Mouse (Mus musculus) activated CD4-positive, CD25-positive, alpha-beta regulatory T cell, adult 4 months (primary cell): ENCODE measurements around the gene Dnal1. TPM values are rescaled to one million over a fixed set of nuclear protein-coding genes. Genes with fewer than 3 reads are reported as not detected.
"Not testable (repeated sequence)": the region's sequence is repeated elsewhere in the genome, so short reads cannot be mapped to it uniquely, and the experiment has no call there.

Experiments
- ATAC-seq: one replicate; pipeline ENCODE4 v1.8.0; 2017
- polyA plus RNA-seq, 2 experiments: library from polyadenylated mRNA; unstranded; fragments of 100-300 nt; shearing (Covaris generic); gene quantifications; one replicate each; pipeline ENCODE4 v1.2.1; 2017

Gene Dnal1
- under 1 TPM in 1 of 2 experiments, not detected in 1; 0.81 TPM for polyA plus RNA-seq

DNA sequence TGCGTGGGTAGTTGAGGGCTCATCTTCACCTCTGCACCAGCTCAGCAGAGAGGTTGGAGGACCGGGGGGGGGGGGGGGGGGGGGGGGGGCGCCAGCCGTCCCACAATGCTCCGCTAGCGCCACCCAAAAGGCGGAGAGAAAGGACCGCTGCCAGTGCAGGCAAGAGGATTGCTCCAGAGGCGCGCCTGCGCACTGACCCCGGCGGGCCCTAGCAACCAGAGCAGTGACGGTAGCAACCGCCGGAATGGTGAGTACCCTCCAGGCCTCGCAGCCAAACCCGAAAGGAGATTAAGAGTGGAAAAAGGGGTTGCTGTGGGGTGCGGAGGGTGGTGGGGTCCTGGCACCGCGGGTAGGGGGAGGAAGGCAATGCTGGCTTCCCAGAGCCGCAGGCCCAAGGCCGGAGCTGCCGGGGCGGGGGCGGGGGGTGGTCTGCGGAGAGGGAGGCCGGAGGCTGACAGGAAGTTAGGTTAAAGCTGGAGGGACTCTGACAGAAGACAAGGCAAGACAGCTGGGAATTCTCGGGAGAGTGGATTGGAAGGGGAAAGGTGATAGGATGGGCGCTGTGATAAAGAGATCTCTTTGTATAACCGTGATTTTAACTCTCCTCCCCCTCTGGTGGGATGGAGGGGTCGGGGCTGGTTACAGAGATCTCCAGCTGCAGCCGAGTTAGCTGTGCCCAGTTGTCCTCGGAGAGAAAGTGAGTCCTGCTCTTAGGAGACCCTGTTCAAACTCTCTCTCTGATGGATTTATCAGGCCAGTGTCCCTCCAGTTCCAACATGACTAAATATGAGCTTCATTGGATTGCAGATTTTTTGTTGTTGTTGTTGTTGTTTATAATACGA, at the start of gene Dnal1:
TSS of gene Dnal1 (plus strand) at position 214 of the 842 bp plus-strand sequence.
- ATAC-seq = peak; percentile 89

GRCm38 (mm10) chr12:84064621-84065020, 49.5 kb upstream of the Dnal1 start:
- no peak for ATAC-seq

DNA sequence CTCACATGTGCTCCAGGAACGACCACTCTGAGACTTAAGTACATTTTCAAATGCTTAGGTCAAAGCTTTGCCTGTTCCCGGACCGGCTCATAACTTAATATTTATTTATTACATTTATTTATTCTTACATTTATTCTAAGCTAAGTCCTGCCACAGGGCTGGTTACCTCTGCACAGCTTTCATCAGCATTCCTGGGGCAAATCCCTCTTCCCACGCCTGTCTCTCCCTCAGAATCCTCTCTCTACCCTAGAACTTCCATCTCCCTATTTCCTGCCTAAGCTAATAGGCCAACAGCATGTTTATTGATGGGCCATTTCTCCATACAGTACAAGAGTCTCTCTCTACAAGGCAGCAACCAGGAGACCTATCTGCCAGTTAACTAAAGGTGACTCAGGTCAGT, 46.4 kb upstream of the Dnal1 start:
- no peak for ATAC-seq

- ATAC-seq = no peak
These were observed 45.9 kb upstream of the Dnal1 start for GRCm38 (mm10) chr12:84068296-84068695.

- no peak for ATAC-seq
These were observed 45.2 kb upstream of the Dnal1 start, which contains the start of gene Acot5 for GRCm38 (mm10) chr12:84068986-84069385. TSS of gene Acot5 (plus strand) at chr12:84069325.

DNA sequence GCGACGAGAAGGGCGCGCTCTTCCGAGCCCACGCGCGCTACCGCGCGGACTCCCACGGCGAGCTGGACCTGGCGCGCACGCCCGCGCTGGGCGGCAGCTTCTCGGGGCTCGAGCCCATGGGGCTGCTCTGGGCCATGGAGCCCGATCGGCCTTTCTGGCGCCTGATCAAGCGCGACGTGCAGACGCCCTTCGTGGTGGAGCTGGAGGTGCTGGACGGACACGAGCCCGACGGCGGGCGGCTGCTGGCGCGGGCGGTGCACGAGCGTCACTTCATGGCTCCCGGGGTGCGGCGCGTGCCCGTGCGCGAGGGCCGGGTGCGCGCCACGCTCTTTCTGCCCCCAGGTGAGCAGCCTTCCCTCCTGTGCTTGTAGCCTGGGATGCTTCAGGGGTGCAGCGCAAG, 44.6 kb upstream of the Dnal1 start:
- not testable (repeated sequence) for ATAC-seq

GRCm38 (mm10) chr12:84071696-84072095, 42.5 kb upstream of the Dnal1 start:
- no peak for ATAC-seq

- ATAC-seq = no peak
These were observed 36.7 kb upstream of the Dnal1 start for GRCm38 (mm10) chr12:84077371-84077990.

DNA sequence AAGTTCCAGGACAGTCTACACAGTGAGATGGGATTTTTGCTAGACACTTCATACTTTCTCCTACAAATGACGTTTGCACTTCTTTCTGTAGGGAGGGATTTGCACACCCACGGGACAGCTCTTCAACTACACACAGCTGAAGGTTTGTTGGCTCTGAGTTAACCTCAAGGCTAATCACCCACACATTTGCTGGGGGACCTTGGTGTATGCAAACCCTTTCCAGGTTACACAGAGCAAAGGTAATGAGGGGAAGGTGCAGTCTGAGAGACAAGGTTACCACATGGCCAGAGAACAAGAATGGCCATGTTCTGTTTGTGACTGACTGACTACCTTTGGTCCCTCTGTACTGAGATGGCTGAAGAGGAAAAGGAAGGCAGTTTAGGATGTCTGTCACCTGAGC, 30.3 kb upstream of the Dnal1 start:
- ATAC-seq = no peak

DNA sequence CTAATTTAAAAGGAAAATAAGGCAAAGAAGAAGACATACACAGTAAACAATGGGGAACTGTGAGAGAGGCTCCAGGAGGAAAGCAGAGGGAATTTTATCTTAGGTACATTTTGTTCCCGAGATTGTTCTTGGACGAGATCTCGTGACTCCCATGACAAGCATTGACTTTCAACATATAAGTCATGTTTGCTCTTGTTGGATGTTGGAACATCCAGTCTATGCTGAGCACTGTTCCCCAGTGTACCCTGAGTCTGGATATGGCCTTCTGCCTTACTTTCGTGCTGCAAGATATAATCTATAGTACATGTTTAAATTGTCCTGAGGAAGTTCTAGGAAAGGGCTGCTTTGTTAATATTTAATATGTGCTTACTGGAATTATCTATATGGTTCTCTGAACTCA, 29.6 kb upstream of the Dnal1 start:
- ATAC-seq = no peak

DNA sequence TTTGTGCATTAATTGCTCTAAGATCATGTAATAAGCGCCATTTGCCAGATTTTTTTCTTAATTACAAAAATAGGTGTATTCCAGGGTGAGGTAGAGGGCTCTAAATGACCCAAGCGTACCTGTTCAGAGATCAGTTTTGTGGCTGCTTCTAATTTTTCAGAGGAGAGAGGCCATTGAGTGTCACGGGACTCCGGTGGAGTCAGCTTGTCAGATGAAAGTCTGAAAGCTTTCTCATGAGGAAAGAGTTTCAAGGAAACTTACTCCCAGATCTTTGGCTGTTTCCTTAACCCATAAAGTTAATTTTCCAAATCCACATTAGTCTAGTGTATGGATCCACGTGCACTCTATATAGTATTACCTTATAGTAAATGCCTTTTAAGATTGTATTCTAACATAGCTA, 19.5 kb upstream of the Dnal1 start:
- ATAC-seq = not testable (repeated sequence)

GRCm38 (mm10) chr12:84099605-84100004, 14.6 kb upstream of the Dnal1 start:
- no peak for ATAC-seq

DNA sequence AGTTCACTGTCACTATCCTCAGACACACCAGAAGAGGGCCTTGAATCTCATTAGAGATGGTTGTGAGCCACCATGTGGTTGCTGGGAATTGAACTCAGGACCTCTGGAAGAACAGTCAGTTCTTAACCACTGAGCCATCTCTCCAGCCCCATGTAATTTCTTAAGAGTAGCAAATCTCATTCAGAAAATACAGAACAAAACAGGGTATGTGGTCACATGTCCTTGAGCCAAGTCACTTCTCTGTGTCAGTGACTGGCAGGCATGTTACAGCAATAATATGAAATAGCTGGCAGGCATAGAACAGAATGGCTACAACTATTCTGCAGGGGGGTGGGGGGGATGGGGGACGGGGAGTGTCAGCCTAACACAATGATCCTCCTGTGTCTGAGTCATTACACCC, 14.1 kb upstream of the Dnal1 start:
- ATAC-seq = no peak

- ATAC-seq = peak; percentile 66
These were observed 13.3 kb upstream of the Dnal1 start, which contains the start of gene Acot6 for GRCm38 (mm10) chr12:84100604-84101492. TSS of gene Acot6 (plus strand) at chr12:84100654.

DNA sequence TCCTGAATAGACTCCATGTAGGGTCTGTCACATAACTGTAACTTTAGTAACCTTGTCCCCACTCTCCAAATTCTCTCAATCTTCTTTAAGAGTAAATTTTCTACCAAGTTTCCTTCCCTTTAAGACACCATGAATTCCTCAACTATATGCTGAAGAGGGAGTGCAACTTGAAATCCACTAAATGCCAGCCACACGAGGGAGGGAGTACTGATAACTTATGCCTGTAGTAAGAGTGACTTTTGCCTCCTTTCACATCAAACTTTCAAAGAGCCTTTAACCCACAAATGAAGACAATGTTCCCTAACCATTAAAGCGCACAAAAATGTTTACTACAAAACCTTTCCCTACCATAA, 12.7 kb upstream of the Dnal1 start:
- no peak for ATAC-seq

- no peak for ATAC-seq
These were observed 7.2 kb upstream of the Dnal1 start for GRCm38 (mm10) chr12:84107012-84107411.

DNA sequence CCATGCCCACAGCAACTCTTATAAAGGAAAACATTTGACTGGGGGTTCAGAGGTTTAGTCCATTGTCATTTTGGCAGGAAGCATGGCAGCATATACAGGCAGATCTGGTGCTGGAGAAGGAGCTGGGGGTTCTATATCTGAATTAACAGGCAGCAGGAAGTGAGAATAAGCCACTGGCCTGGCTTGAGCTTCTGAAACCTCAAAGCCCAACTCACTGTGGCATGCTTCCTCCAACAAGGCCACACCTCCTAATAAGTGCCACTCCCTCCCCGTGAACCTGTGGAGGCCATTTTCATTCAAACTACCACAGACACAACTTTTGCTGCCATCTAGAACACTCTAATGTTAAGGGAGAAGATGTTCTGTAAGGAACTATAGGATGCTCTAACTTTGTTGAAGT, 6.5 kb upstream of the Dnal1 start:
- ATAC-seq = no peak

DNA sequence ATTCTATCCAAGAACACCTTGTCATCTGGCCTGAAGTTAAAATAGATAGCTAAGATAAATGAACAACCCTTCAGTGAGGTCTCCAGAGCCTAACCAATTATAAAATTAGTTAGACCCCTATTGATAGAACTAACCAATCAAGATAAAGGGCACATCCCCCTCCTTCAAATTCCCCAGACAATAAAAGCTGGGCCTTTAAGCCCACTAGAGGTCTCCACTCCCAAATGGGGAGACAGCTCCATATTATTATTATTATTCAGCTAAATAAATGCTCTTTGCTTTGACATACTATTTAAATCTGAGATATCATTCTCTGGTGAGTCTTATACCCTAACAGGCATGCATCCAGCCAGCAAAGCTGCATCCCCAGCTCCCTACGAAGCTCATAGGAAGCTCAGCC, 4.2 kb upstream of the Dnal1 start:
- no peak for ATAC-seq

- ATAC-seq = no peak
These were observed 3.4 kb upstream of the Dnal1 start for GRCm38 (mm10) chr12:84110814-84111213.

DNA sequence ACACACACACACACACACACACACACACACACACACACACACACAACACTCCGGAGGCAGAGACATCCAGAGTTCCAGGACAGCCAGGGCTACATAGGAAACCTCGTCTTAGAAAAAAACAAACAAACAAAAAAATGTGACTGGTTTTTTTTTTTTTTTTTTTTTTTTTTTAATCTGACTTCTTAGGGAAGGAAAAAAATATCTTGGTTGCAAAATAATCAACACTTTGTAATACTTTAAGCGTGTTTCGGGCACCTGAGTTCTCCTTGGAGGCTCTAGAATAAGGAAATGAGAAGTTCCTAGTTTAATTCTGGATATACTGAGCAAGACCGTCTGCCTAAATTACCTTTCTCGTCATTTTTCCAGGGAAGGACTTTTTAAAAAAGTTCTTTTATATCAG, 490 bp upstream of the Dnal1 start:
- ATAC-seq = no peak

- no peak for ATAC-seq
These were observed 5.4 kb downstream of the Dnal1 start for GRCm38 (mm10) chr12:84119584-84119983.

DNA sequence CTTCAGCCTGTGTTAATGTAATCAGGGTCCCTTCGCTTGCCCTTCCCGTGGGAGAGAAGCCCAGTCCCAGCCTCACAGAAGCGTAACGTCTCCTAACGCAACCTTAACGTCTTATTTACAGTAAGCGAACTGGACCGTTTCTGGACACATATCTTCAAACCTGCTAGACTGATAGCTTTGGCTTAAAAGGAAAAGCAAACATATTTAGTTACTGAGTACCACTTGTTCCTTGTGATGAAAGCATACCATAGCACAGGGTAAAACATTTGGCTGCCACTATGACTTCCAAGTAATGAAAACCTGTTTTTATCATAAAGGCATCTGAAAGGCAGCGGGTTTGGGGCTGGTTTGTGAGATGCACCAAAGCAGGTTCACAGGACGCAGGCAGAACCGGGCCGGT, 11.7 kb downstream of the Dnal1 start:
- no peak for ATAC-seq

DNA sequence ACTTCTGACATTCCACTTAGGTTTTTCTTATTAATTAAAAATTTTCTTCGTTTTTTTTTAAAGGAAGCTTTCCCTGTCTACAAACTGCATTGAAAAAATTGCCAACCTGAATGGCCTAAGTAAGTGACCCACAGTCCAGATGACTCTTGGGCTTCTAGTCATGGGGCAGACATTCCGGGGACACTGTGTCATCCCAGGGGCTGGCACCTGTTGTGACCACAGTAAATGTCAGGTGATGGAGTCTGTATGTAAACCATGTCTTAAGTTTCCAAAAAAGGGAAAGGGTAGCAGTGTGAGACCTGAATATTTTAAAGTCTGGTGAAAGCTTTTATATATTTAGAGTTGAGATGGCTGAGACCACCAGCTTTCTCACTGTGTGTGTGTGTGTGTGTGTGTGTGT, 12.7 kb downstream of the Dnal1 start:
- no peak for ATAC-seq
